Mouse (Mus musculus) lung, postnatal 0 days (tissue): Measurements from ENCODE around the gene Stxbp3.
A peak's percentile ranks its signal among the peaks of the same experiment; 100 is the strongest.

Experiments
- CTCF ChIP-seq: IDR thresholded peaks from 2 replicates; pipeline ENCODE4 v1.5.1; 2016; ENCODE audit warnings: antibody characterized with exemption, mild to moderate bottlenecking
- EP300 ChIP-seq: IDR thresholded peaks from 2 replicates; pipeline ENCODE4 v1.6.1; 2016; ENCODE audit warnings: antibody characterized with exemption, mild to moderate bottlenecking, control low read depth

- TF ChIP-seq CTCF (peak; percentile 41), EP300 (no peak)
Measured at GRCm38 (mm10) chr3:108772811-108773210, 67.5 kb downstream of the Stxbp3 start.
